Mouse (Mus musculus): ENCODE data around the gene Gpsm3. TPM values are rescaled to one million over a fixed set of nuclear protein-coding genes. Genes with fewer than 3 reads are reported as not detected.

Gpsm3 gene
- total RNA-seq, 2 experiments from 2014 or later: 1.8 to 2.4 TPM

DNA sequence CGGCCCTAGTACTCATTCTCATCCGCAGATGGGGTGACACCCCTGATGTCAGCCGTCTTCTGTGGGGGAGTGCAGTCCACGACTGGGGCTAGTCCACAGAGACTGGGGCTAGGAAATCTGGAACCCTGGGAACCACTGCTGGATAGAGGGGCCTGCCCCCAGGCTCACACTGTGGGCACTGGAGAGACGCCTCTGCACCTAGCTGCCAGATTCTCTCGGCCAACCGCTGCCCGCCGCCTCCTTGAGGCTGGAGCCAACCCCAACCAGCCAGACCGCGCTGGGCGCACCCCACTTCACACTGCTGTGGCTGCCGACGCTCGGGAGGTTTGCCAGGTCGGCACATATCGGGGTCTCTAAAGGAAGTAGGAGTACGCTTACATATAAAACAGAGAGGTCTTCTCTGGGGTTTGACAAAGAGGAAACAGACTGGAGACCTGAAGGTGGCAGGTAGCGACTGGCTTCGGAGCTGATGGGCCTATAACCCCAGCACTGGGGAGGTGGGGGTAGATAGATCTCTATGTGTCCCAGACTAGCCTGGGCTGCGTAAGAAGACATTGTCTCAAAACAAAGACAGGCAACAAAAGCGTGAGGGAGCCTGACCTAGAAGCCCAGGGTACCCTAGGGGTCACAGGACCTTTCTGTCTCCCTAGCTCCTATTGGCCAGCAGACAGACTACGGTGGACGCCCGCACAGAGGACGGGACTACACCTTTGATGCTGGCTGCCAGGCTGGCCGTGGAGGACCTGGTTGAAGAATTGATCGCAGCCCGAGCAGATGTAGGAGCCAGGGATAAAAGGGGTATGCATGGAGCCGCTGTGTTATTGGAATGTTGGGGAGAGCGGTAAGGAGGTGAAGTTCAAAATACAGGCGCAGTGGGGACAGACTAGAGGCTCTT, 3.5 kb upstream of the Gpsm3 start:
- peak; percentile 28 for DNase-seq
- peak overlapping the region; percentile 95 for H3K4me3 ChIP-seq
- intact Hi-C loops (cut with DNase I): loop anchor here (2.0 kb wide), 1 partner anchor 657 kb away; no protein-coding TSS in a partner anchor
- peak overlapping the region; percentile 99 for H3K27ac ChIP-seq
- no peak for TF ChIP-seq CTCF (IDR thresholded peaks at IDR 0.05)

DNA sequence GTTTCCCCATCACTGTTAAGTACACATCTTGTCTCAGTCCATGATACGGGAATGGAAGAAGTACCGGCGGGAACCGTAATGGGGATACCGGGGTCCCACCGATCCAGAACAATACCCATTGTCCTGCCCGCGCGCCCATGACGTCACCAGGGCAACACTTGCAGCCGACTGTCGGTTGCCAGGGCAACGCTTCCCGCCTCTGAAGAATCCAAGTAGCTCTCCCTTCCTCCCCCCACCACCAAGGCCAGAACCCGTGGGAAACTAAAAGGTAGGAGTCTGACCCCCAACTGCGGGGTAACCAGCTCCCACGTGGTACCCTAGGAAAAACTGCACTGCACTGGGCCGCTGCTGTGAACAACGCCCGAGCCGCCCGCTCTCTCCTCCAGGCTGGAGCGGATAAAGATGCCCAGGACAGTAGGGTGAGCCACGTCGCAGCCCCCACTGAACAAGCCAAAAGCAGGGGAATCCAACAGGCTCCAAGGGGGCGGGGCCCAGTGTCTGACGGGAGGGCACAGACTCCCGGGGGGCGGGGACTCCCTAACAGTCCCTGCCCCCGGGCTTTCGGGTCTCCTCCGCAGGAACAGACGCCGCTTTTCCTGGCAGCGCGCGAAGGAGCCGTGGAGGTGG, 2.7 kb upstream of the Gpsm3 start:
- DNase-seq: peak; percentile 92
- TF ChIP-seq CTCF (IDR thresholded peaks at IDR 0.05): no peak
- intact Hi-C loops (cut with DNase I): loop anchor here (2.0 kb wide), 1 partner anchor 656 kb away; no protein-coding TSS in a partner anchor
- Histone ChIP-seq H3K27ac (peak overlapping the region; percentile 99), H3K4me3 (peak overlapping the region; percentile 95)

DNA sequence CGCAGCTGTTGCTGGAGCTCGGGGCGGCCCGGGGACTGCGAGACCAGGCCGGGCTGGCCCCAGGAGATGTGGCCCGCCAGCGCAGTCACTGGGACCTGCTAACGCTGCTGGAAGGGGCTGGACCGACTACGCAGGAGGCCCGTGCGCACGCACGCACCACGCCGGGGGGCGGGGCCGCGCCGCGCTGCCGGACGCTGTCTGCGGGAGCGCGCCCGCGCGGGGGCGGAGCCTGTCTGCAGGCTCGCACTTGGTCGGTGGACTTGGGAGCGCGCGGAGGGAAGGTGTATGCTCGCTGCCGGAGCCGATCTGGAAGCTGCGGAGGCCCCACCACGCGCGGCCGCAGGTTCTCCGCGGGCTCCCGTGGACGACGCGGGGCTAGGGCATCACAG, 2.2 kb upstream of the Gpsm3 start:
- peak; percentile 99 for DNase-seq

DNA sequence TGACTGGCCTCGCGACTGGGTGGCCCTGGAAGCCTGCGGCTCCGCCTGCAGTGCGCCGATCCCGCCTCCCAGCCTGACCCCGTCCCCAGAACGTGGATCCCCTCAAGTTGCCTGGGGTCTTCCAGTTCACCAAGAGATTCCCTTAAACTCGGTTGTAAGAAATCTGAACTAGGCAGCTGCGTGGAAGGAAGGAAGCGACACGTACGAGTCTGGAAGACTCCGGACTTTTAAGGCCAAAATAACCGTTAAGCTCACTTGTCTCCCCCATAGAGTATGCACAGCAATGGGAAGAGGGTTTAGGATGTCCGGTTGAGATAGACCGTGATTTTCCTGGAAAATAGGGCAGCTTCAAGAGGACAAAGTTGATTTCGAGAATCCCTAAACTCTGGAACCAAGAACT, 1.8 kb upstream of the Gpsm3 start:
- peak overlapping the region; percentile 99 for H3K27ac ChIP-seq
- no peak for TF ChIP-seq CTCF (IDR thresholded peaks at IDR 0.05)
- no peak for DNase-seq
- intact Hi-C loops (cut with DNase I): loop anchor here (2.0 kb wide), 1 partner anchor 655 kb away; no protein-coding TSS in a partner anchor
- H3K4me3 ChIP-seq: peak overlapping the region; percentile 95

More for the DNA sequence above, 2.2 kb upstream of the Gpsm3 start:
- intact Hi-C loops (cut with DNase I): loop anchor here (2.0 kb wide), 1 partner anchor 655 kb away; no protein-coding TSS in a partner anchor
- peak overlapping the region; percentile 95 for H3K4me3 ChIP-seq
- TF ChIP-seq CTCF (IDR thresholded peaks at IDR 0.05): no peak
- peak overlapping the region; percentile 99 for H3K27ac ChIP-seq

DNA sequence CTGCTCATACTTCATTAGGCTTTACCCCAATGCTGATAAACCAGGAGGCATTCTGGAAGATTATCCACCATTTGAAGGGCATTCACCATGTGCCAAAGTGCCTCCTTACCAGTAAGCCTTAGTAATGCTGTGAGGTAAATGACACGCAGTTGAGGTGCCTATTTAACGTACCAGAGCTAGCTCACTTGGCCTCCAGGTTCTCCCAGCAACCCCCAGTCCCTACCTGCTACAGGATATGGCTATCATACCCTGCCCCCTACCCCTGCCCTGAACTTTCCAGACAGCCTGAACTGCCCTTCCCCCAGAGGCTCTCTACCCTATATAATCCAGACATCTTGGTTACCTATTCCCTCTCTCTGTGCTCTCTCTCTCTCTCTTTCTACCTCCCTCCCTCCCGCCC, 839 bp upstream of the Gpsm3 start:
- intact Hi-C loops (cut with DNase I): no loop called here
- TF ChIP-seq CTCF (IDR thresholded peaks at IDR 0.05): no peak
- Histone ChIP-seq H3K4me3 (peak overlapping the region; percentile 88; the same call in 1 of the 2 replicates), H3K27ac (peak overlapping the region; percentile 97; the same call in 1 of the 2 replicates)
- no peak for DNase-seq

DNA sequence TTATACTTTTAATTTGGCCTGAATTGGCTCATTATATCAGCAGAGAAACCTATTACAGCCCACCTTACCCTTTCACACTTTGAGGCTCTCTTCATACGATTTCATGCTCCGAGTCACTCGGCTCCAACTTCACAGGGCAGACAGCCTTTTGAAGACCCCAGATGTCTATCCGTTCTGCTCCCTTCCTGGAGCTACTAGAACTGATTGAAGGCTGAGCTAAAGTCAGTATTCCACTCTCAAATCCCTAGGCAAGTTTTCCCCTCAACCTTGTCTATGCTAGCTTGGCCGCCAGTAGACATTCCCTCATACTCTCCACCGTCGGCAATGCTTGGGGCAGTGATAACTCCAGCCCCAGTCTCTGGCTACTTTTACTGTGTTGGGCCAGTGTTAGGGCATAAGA, 400 bp upstream of the Gpsm3 start:
- TF ChIP-seq CTCF (IDR thresholded peaks at IDR 0.05): no peak
- peak; percentile 17 for DNase-seq
- Histone ChIP-seq H3K27ac (peak overlapping the region; percentile 97), H3K4me3 (peak overlapping the region; percentile 88)
- intact Hi-C loops (cut with DNase I): no loop called here

DNA sequence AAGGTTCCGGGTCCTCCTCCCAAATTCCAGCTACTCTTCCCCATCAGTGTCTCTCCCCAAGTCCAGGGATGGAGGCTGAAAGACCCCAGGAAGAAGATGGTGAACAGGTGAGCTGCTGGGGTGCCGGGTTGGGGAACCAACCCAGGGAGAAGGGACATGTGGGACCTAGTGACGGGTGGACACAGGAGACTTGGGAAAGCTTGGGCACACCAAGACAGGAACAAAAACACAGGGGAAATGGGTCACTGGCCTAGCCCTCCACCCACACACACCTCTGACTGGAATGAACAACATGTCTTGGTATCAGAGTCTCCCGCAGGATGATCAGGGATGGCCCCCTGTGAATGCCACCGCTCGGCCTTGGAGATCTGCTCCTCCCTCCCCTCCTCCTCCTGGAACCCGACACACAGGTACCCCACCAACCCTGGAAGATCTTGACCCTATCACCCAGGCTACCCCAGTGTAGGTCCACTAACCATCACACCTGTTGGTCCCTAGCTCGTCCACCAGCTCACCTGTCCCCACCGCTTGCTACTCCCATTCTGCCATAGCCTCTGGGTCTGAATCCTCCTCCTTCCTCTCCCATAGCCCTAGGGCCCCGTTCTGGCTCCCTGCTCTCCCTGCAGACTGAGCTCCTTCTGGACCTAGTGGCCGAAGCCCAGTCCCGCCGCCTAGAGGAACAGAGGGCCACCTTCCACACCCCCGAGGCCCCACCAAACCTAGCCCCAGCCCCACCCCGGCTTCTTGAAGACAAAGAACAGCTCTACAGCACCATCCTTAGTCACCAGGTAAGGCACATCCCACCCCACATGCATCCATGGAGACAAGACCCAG, 765 bp downstream of the Gpsm3 start:
- no peak for TF ChIP-seq CTCF (IDR thresholded peaks at IDR 0.05)
- intact Hi-C loops (cut with DNase I): no loop called here
- DNase-seq: no peak
- Histone ChIP-seq H3K4me3 (peak overlapping the region; percentile 88), H3K27ac (peak overlapping the region; percentile 97)

DNA sequence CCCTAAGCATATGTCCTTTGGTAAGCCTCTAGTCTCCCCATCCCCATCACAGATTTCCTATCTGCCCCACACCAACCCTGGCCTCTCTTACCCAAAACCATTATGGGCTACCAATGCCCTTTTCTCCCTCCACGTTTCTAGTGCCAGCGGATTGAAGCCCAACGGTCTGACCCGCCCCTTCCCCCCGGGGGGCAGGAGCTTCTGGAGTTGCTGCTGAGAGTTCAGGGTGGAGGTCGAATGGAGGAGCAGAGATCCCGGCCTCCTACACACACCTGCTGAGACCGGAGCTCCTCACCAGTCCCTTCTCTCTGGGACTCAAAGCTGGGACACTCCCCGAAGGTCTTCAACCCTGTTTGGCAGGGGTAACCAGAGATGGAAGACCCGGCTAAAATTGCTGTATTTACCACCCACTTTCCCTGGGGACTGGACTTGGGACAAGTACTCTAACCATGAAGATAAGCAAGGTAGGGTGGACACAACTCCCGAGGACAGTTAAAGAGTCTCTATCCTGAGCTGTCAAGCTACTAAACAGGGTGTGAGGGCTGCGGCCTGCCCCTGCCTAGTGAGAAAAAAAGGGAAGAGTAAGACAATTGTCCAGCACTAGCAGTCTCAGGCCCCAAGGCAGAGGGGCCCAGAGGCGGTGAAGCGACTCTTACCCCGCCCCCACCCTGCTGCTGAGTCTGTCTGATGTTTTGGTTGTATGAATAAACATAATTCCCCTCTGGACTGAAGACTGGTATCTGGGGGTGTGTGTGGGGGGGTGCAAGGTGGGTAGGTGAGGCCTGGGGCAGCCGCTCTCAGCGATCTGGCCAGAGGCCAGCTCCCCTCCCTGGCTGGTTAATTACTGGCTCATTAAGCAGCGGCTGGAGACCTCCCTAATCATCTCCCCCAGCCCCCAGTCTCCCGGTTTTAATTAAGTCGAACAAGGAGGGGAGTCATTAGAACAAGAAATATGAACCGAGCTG, 1.7 kb downstream of the Gpsm3 start, which contains the start of gene Pbx2:
Gene Pbx2, plus strand, starts transcription at position 238 of the 965 bp plus-strand sequence.
- TF ChIP-seq CTCF (IDR thresholded peaks at IDR 0.05): no peak
- Histone ChIP-seq H3K4me3 (peak within 1 kb of the TSS; percentile 88), H3K27ac (peak within 1 kb of the TSS; percentile 97)
- intact Hi-C loops (cut with DNase I): no loop called here
- DNase-seq: peak; percentile 43

DNA sequence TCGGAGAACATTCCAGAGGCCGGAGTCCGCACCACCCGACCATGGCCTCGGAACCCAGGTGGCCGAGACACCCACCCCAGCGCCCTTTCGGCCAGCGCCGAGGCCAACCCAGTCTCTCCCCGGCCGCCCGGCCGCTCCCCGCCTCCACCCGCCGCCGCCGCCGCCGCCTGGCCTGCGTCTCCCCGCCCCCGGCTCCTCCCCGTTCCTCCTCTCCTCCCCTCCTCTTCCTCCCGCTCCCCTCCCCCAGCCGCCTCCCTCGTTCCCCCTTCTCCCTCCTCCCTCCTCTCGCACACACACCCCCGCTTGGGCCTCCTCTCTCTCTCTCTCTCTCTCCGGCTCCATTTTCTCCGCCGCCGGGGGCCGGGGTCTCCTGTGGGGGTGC, 2.4 kb downstream of the Gpsm3 start:
- peak overlapping the region; percentile 88 for H3K4me3 ChIP-seq
- peak; percentile 95 for DNase-seq
- no peak for TF ChIP-seq CTCF (IDR thresholded peaks at IDR 0.05)
- intact Hi-C loops (cut with DNase I): no loop called here
- H3K27ac ChIP-seq: peak overlapping the region; percentile 97

DNA sequence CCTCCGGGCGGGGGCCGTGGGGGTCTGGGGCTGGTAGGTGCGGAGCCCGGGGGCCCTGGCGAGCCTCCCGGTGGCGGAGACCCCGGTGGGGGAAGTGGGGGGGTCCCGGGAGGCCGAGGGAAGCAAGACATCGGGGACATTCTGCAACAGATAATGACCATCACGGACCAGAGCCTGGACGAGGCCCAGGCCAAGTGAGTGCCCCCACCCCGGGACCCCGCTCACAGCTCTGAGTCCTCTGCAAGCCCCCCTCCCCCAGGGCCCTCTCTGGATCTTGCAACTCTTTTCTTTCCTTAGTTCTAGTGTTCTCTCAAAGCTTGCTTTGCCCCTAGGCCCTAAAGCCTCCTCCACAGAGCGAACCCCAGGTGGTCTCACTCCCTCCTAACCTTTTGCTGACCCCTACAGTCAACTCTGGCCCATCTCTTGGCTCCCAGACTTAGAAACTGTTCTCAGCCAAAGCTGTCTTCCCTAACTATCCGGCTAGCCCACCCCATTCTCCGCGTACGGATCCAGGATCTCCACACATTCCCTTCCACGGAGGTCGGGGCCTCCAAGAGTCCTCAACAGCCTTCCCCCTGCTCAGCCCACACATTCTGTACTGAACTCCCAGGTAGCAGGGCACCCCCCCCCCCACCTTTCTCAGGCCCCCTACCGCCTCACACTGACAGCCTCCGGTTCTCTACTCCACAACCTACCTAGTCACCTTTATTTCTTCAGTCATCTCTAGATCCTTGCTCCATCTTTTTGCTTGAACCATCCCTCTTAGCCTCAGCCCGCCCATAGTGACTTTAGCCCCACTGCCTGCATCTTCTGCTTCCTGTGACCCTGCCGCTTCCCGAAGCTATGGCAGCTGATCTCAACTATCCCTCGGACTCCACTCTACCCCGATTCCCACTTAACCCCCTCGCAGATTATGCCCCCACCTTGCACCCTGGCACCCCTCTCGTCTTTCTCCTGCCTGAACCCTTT, 3.3 kb downstream of the Gpsm3 start:
- intact Hi-C loops (cut with DNase I): no loop called here
- Histone ChIP-seq H3K4me3 (peak overlapping the region; percentile 88), H3K27ac (peak overlapping the region; percentile 97)
- no peak for TF ChIP-seq CTCF (IDR thresholded peaks at IDR 0.05)
- no peak for DNase-seq
